Mouse (Mus musculus) gastrocnemius, adult 2 months (tissue): ENCODE data around the gene Gm39566. TPM values are rescaled to one million over a fixed set of nuclear protein-coding genes. Genes with fewer than 3 reads are reported as not detected.

Experiments used
- DNase-seq: peaks from one replicate; pipeline ENCODE4 v3.0.0; 2022
- H3K27ac ChIP-seq: fragments of 200-600 bp; 2 replicates; pipeline ENCODE4 v1.8.1; 2022; ENCODE audit warnings: mild to moderate bottlenecking
- H3K4me3 ChIP-seq: fragments of 200-600 bp; 2 replicates; pipeline ENCODE4 v1.8.1; 2022; ENCODE audit warnings: mild to moderate bottlenecking, moderate library complexity
- CTCF ChIP-seq: fragments of 200-600 bp; IDR thresholded peaks from 2 replicates; pipeline ENCODE4 v1.8.1; 2022; ENCODE audit warnings: antibody characterized with exemption, mild to moderate bottlenecking, moderate library complexity
- intact Hi-C: fragments of 180-260 bp; cut with DNase I; formaldehyde crosslinking; loops from one replicate; pipeline ENCODE4 v1.15.1; 2025
- total RNA-seq, 2 experiments: library from RNA; stranded (reverse); gene quantifications; 2 replicates each; pipeline ENCODE4 v1.2.3; 2021

Gene Gm39566
- total RNA-seq, 2 experiments from 2014 or later: not detected

DNA sequence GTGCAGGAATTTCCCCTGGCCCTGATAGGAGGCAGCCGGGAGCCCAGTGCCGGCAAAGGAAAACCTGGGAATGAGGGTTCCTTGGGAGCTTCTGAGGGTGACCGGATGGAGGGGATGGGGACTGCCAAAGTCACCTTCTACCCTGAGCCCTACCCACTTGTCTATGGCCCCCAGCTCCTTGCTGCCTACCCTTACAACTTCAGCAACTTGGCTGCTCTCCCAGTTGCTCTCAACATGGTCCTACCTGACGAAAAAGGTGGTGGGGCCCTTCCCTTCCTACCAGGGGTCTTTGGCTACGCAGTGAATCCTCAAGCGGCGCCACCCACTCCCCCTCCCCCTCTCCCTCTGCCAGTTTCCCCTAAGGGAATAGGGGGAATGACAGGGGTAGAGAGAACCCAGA is 36.1 kb downstream of the Gm39566 start:
- no peak overlapping the region for H3K27ac ChIP-seq
- intact Hi-C loops: no loop called here
- no peak overlapping the region for H3K4me3 ChIP-seq
- DNase-seq: no peak
- no peak for TF ChIP-seq CTCF

- Histone ChIP-seq H3K27ac (no peak overlapping the region), H3K4me3 (no peak overlapping the region)
- intact Hi-C loops: no loop called here
- no peak for TF ChIP-seq CTCF
- no peak for DNase-seq
These were observed 36.7 kb downstream of the Gm39566 start for GRCm38 (mm10) chr11:69778258-69778982.

GRCm38 (mm10) chr11:69777504-69778257 is 37.4 kb downstream of the Gm39566 start:
- H3K27ac ChIP-seq: no peak overlapping the region
- intact Hi-C loops: no loop called here
- no peak overlapping the region for H3K4me3 ChIP-seq
- no peak for DNase-seq
- TF ChIP-seq CTCF: no peak

DNA sequence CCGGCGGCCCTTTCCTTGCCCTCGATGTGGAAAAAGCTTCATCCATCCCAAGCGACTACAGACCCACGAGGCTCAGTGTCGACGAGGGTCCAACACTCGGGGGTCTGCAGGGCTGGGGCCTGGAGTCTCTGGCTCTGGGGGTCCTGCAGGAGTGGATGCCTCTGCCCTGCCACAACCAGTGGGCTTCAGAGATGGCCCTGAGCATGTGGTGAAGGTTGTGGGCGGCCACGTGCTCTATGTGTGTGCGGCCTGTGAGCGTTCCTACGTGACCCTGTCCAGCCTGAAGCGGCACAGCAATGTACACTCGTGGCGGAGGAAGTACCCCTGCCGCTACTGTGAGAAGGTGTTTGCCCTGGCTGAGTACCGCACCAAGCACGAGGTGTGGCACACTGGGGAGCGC is 38.6 kb downstream of the Gm39566 start:
- H3K27ac ChIP-seq: no peak overlapping the region
- no peak overlapping the region for H3K4me3 ChIP-seq
- intact Hi-C loops: no loop called here
- no peak for DNase-seq
- TF ChIP-seq CTCF: no peak

GRCm38 (mm10) chr11:69775716-69776115 is 39.4 kb downstream of the Gm39566 start:
- intact Hi-C loops: loop anchor here (2.0 kb wide), 1 partner anchor 15 kb away; no protein-coding TSS in a partner anchor
- no peak for TF ChIP-seq CTCF
- no peak overlapping the region for H3K4me3 ChIP-seq
- DNase-seq: no peak
- H3K27ac ChIP-seq: no peak overlapping the region

GRCm38 (mm10) chr11:69774961-69775360 is 40.1 kb downstream of the Gm39566 start:
- Histone ChIP-seq H3K27ac (no peak overlapping the region), H3K4me3 (no peak overlapping the region)
- intact Hi-C loops: loop anchor here (2.0 kb wide), 1 partner anchor 16 kb away; no protein-coding TSS in a partner anchor
- no peak for TF ChIP-seq CTCF
- DNase-seq: no peak

- H3K27ac ChIP-seq: peak overlapping the region; percentile 99
- TF ChIP-seq CTCF: no peak
- no peak for DNase-seq
- peak overlapping the region; percentile 94 for H3K4me3 ChIP-seq
- intact Hi-C loops: no loop called here
These were observed 47.5 kb downstream of the Gm39566 start for GRCm38 (mm10) chr11:69767625-69767909.

- DNase-seq: no peak
- no peak for TF ChIP-seq CTCF
- intact Hi-C loops: no loop called here
- Histone ChIP-seq H3K4me3 (peak overlapping the region; percentile 94), H3K27ac (peak overlapping the region; percentile 99)
These were observed 48.0 kb downstream of the Gm39566 start for GRCm38 (mm10) chr11:69766872-69767624.

GRCm38 (mm10) chr11:69766126-69766609 is 48.9 kb downstream of the Gm39566 start:
- intact Hi-C loops: no loop called here

GRCm38 (mm10) chr11:69765221-69766125 is 49.6 kb downstream of the Gm39566 start, which contains the start of gene Zbtb4:
Gene Zbtb4 (plus strand): TSS chr11:69765912.
- H3K27ac ChIP-seq: peak within 1 kb of the TSS; percentile 99
- no peak for TF ChIP-seq CTCF
- peak within 1 kb of the TSS; percentile 94 for H3K4me3 ChIP-seq
- intact Hi-C loops: no loop called here
- DNase-seq: peak; percentile 78

More at GRCm38 (mm10) chr11:69766126-69766609, 48.9 kb downstream of the Gm39566 start:
- no peak for TF ChIP-seq CTCF
- DNase-seq: peak; percentile 86
- Histone ChIP-seq H3K4me3 (peak overlapping the region; percentile 94), H3K27ac (peak overlapping the region; percentile 99)

DNA sequence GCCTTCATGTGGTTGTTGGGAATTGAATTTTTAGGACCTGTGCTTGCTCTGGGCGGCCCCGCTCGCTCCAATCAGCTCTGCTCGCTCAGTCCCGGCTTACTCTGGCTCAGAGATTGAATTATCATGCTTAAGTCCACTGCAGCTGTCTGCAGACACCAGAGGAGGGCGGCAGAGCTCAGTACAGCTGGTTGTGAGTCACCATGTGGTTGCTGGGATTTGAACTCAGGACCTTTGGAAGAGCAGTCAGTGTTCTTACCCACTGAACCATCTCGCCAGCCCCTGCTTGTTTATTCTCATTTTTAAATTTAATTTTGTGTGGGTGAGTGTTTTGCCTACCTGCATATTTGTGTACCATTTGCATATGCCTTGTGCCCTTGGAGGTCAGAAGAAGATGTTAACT is 51.5 kb downstream of the Gm39566 start:
- Histone ChIP-seq H3K4me3 (no peak overlapping the region), H3K27ac (no peak overlapping the region)
- peak; percentile 35; the same call in 1 of the 2 replicates for TF ChIP-seq CTCF
- intact Hi-C loops: no loop called here
- no peak for DNase-seq

GRCm38 (mm10) chr11:69761868-69762267 is 53.2 kb downstream of the Gm39566 start, which contains the start of gene Slc35g3:
Gene Slc35g3 (minus strand): TSS chr11:69761968.
- TF ChIP-seq CTCF: no peak
- H3K27ac ChIP-seq: no peak within 1 kb of the TSS
- no peak within 1 kb of the TSS for H3K4me3 ChIP-seq
- no peak for DNase-seq
- intact Hi-C loops: no loop called here

Other genes starting within 250 kb of the Gm39566 start
- 1 to 10 TPM; 3.2 to 3.4 TPM for gene Wrap53, start 235.0 kb downstream of the Gm39566 start, total RNA-seq
- gene Trp53, start 234.9 kb downstream of the Gm39566 start, total RNA-seq: 10 to 100 TPM; 12.9 to 16.5 TPM
- 100 to 1,000 TPM; 271 to 389 TPM for gene Atp1b2, start 209.4 kb downstream of the Gm39566 start, total RNA-seq
- gene Shbg, start 197.4 kb downstream of the Gm39566 start, total RNA-seq: not detected
- 1 to 10 TPM; 2.6 to 3.2 TPM for gene Sat2, start 193.3 kb downstream of the Gm39566 start, total RNA-seq
- 100 to 1,000 TPM in 1 of 2 experiments, 10 to 100 TPM in 1; 90.6 to 104 TPM for gene Fxr2, start 182.3 kb downstream of the Gm39566 start, total RNA-seq
- gene Sox15, start 160.0 kb downstream of the Gm39566 start, total RNA-seq: not detected
- 1 to 10 TPM; 8.6 to 9.7 TPM for gene Mpdu1, start 152.7 kb downstream of the Gm39566 start, total RNA-seq
- gene Cd68, start 149.1 kb downstream of the Gm39566 start, total RNA-seq: 1 to 10 TPM; 1.7 to 3.2 TPM
- gene Eif4a1, start 142.9 kb downstream of the Gm39566 start, total RNA-seq: 10 to 100 TPM; 98.0 to 98.5 TPM
- 10 to 100 TPM; 25.4 to 28.1 TPM for gene Senp3, start 133.2 kb downstream of the Gm39566 start, total RNA-seq
- gene Tnfsf13, start 129.5 kb downstream of the Gm39566 start, total RNA-seq: 1 to 10 TPM in 1 of 2 experiments, under 1 TPM in 1; 0.64 to 1.1 TPM
- gene Tnfsf12, start 119.4 kb downstream of the Gm39566 start, total RNA-seq: 10 to 100 TPM in 1 of 2 experiments, 1 to 10 TPM in 1; 6.5 to 10.6 TPM
- gene Tnfsfm13, start 119.2 kb downstream of the Gm39566 start, total RNA-seq: 1 to 10 TPM; 1.2 to 1.9 TPM
- 10 to 100 TPM; 26.9 to 35.4 TPM for gene Polr2a, start 56.7 kb downstream of the Gm39566 start, total RNA-seq
- gene Slc35g3, start 53.3 kb downstream of the Gm39566 start, total RNA-seq: not detected
- gene Zbtb4, start 49.4 kb downstream of the Gm39566 start, total RNA-seq: 10 to 100 TPM; 29.3 to 35.9 TPM
- gene Chrnb1, start 19.4 kb downstream of the Gm39566 start, total RNA-seq: 10 to 100 TPM; 23.2 to 26.3 TPM
- gene Fgf11, start 13.4 kb downstream of the Gm39566 start, total RNA-seq: 1 to 10 TPM; 3.9 to 4.7 TPM
- under 1 TPM; 0.20 to 0.41 TPM for gene Tmem102, start 9.7 kb downstream of the Gm39566 start, total RNA-seq
- not detected for gene Spem2, start 3.2 kb upstream of the Gm39566 start, total RNA-seq
- not detected for gene Spem1, start 6.9 kb upstream of the Gm39566 start, total RNA-seq
- 1 to 10 TPM; 2.3 to 2.7 TPM for gene Nlgn2, start 22.5 kb upstream of the Gm39566 start, total RNA-seq
- gene Tmem256, start 23.2 kb upstream of the Gm39566 start, total RNA-seq: 100 to 1,000 TPM; 144 to 165 TPM
- 10 to 100 TPM in 1 of 2 experiments, 1 to 10 TPM in 1; 9.6 to 13.0 TPM for gene Plscr3, start 31.1 kb upstream of the Gm39566 start, total RNA-seq
- under 1 TPM in 1 of 2 experiments, not detected in 1; 0.11 TPM for gene Tnk1, start 43.4 kb upstream of the Gm39566 start, total RNA-seq
- gene Tmem95, start 62.7 kb upstream of the Gm39566 start, total RNA-seq: not detected
- gene Kctd11, start 66.1 kb upstream of the Gm39566 start, total RNA-seq: 1 to 10 TPM; 1.3 to 1.7 TPM
- under 1 TPM in 1 of 2 experiments, not detected in 1; 0.08 TPM for gene Acap1, start 80.2 kb upstream of the Gm39566 start, total RNA-seq
- gene 2810408A11Rik, start 85.7 kb upstream of the Gm39566 start, total RNA-seq: under 1 TPM in 1 of 2 experiments, not detected in 1; 0.33 TPM
- gene Neurl4, start 85.8 kb upstream of the Gm39566 start, total RNA-seq: 10 to 100 TPM; 25.2 to 33.5 TPM
- 10 to 100 TPM; 47.1 to 49.6 TPM for gene Gps2, start 98.6 kb upstream of the Gm39566 start, total RNA-seq
- gene Eif5a, start 106.7 kb upstream of the Gm39566 start, total RNA-seq: 100 to 1,000 TPM; 413 to 433 TPM
- gene Ybx2, start 120.5 kb upstream of the Gm39566 start, total RNA-seq: 10 to 100 TPM in 1 of 2 experiments, 1 to 10 TPM in 1; 8.0 to 16.5 TPM
- 100 to 1,000 TPM; 494 to 503 TPM for gene Slc2a4, start 132.9 kb upstream of the Gm39566 start, total RNA-seq
- gene Cldn7, start 149.5 kb upstream of the Gm39566 start, total RNA-seq: not detected
- 100 to 1,000 TPM; 217 to 261 TPM for gene Ctdnep1, start 165.9 kb upstream of the Gm39566 start, total RNA-seq
- 10 to 100 TPM; 33.0 to 45.2 TPM for gene Elp5, start 167.2 kb upstream of the Gm39566 start, total RNA-seq
- 100 to 1,000 TPM; 194 to 232 TPM for gene Gabarap, start 175.8 kb upstream of the Gm39566 start, total RNA-seq
- 10 to 100 TPM; 19.2 to 21.8 TPM for gene Phf23, start 180.5 kb upstream of the Gm39566 start, total RNA-seq
- gene Dvl2, start 185.3 kb upstream of the Gm39566 start, total RNA-seq: 1 to 10 TPM; 3.6 to 5.0 TPM
- 100 to 1,000 TPM; 266 to 502 TPM for gene Acadvl, start 200.1 kb upstream of the Gm39566 start, total RNA-seq
- 1 to 10 TPM; 3.2 to 5.2 TPM for gene Dlg4, start 201.6 kb upstream of the Gm39566 start, total RNA-seq
- gene Asgr1, start 238.8 kb upstream of the Gm39566 start, total RNA-seq: not detected